Mouse (Mus musculus): ENCODE measurements at regions not wholly inside any gene's neighbourhood (a gene's known extent, or its start where the extent isn't known, plus 50 kb on each side); places are given as distances from the start of the nearest gene placed in this dataset.

GRCm38 (mm10) chr1:80025863-80026616, 165.1 kb upstream of the Serpine2 start:
- no peak for TF ChIP-seq USF1 (IDR thresholded peaks at IDR 0.05; ENCODE audit: low read depth, low read length)
- no peak for TF ChIP-seq MAX (IDR thresholded peaks at IDR 0.05; ENCODE audit: low read length)
- TF ChIP-seq CTCF (IDR thresholded peaks at IDR 0.05 in 2 of 3, conservative IDR thresholded peaks at IDR 0.05 in 1 of 3; ENCODE audit: control insufficient read depth in 1 of 3, insufficient read depth in 1 of 3, low read depth in 2 of 3, low read length in 3 of 3, poor library complexity in 1 of 3, severe bottlenecking in 1 of 3), result no peak
- no peak for TF ChIP-seq TAL1 (IDR thresholded peaks at IDR 0.05; ENCODE audit: low read length)
- TF ChIP-seq MEF2A (IDR thresholded peaks at IDR 0.05; ENCODE audit: extremely low read depth, insufficient replicate concordance, low read depth, low read length, poor library complexity, severe bottlenecking), result no peak
- no peak for TF ChIP-seq GATA1 (IDR thresholded peaks at IDR 0.05; ENCODE audit: low read depth, low read length)
- no peak for TF ChIP-seq CHD2 (IDR thresholded peaks at IDR 0.05; ENCODE audit: low read length)
- no peak for TF ChIP-seq POLR2A (IDR thresholded peaks at IDR 0.05; ENCODE audit: control insufficient read depth in 1 of 2, insufficient read depth in 1 of 2, low read depth in 1 of 2, low read length in 2 of 2, poor library complexity in 1 of 2)
- TF ChIP-seq RAD21 (IDR thresholded peaks at IDR 0.05; ENCODE audit: low read depth, low read length), result no peak

All from MEL (cell line).